Mouse (Mus musculus): ENCODE results near the gene Sbf2. TPM values are rescaled to one million over a fixed set of nuclear protein-coding genes. Genes with fewer than 3 reads are reported as not detected.
"Not testable (repeated sequence)": the region's sequence is repeated elsewhere in the genome, so short reads cannot be mapped to it uniquely, and the experiment has no call there.

The Sbf2 gene
- total and polyA plus RNA-seq, 2 experiments from 2014 or later = 41.0 to 80.1 TPM

GRCm38 (mm10) chr7:110615792-110616191 lies 1.1 kb upstream of the Sbf2 start:
- Histone ChIP-seq H3K9ac (replicated peaks; ENCODE audit: low read length, poor library complexity, severe bottlenecking) (no peak overlapping the region), H3K27ac (ENCODE audit: low read depth, low read length) (no peak overlapping the region), H3K9me3 (ENCODE audit: low read length) (no peaks in the 10 kb centered on the region), H3K27me3 (ENCODE audit: insufficient read depth, low read length) (no peaks in the 10 kb centered on the region), H3K36me3 (ENCODE audit: insufficient read depth, low read length) (no peaks in the 10 kb centered on the region), H3K4me1 (ENCODE audit: insufficient read depth, low read length) (no peaks in the 10 kb centered on the region), H3K4me3 (ENCODE audit: low read depth, low read length) (peak overlapping the region; percentile 98), H3K4me2 (ENCODE audit: low read depth, low read length, poor library complexity, severe bottlenecking) (peak overlapping the region; percentile 58)
- DNase-seq (ENCODE audit: low spot score) (no peak), ATAC-seq (ENCODE audit: low FRiP score) (no peak)
- TF ChIP-seq CTCF (IDR thresholded peaks at IDR 0.05) = no peak
- WGBS = 21% methylated on average over 11 of the region's 11 CpGs

- Histone ChIP-seq H3K4me1 (ENCODE audit: insufficient read depth, low read length) (no peaks in the 10 kb centered on the region), H3K36me3 (ENCODE audit: insufficient read depth, low read length) (no peaks in the 10 kb centered on the region), H3K27me3 (ENCODE audit: insufficient read depth, low read length) (no peaks in the 10 kb centered on the region), H3K27ac (ENCODE audit: low read depth, low read length) (peak overlapping the region; percentile 96), H3K4me2 (ENCODE audit: low read depth, low read length, poor library complexity, severe bottlenecking) (peak overlapping the region; percentile 58), H3K9me3 (ENCODE audit: low read length) (no peaks in the 10 kb centered on the region), H3K9ac (replicated peaks; ENCODE audit: low read length, poor library complexity, severe bottlenecking) (peak overlapping the region; percentile 93), H3K4me3 (ENCODE audit: low read depth, low read length) (peak overlapping the region; percentile 98)
- ATAC-seq (ENCODE audit: low FRiP score) (peak; percentile 9; the same call in 1 of the 2 replicates), DNase-seq (ENCODE audit: low spot score) (peak; percentile 38)
- no peak for TF ChIP-seq CTCF (IDR thresholded peaks at IDR 0.05)
- WGBS = 1% methylated on average over 20 of the region's 20 CpGs
These were observed 469 bp upstream of the Sbf2 start for GRCm38 (mm10) chr7:110615151-110615631.

DNA sequence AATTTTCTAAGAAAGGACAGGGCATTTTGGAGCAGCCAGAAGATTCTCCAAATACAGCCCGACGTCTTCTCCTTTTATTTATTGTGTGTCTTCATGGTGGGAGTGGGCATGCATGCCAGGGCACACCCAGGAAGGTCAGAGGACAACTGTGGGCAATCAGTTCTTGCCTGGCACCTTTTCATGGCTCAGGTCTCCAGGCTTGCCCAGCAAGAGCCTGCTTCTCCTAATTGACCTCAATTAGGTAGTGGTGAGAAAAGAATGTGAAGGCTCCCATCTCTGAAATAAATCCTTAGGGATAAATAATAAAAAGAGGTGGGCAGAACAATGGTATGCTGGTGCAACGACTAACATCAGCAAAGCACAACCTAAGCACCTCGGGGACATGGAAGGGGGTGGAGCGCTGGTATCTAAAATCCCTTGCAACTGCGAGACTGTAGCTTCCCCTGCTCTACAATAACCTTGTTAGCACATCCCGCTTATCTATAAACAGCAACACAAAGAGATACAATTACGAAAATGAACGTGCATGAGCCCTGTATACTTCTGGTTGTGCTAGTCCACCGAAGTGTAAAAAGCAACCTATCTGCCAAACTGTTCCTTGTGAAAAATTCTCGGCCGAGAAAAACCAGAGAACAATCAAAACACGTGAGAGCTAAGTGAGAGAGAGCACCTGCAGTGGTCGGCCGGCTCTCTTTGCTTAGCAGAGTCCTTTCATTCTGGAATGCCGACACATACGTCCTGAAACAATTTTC lies 1.2 kb downstream of the Sbf2 start:
- WGBS = 3% methylated on average over 17 of the region's 17 CpGs
- H3K4me2 ChIP-seq (ENCODE audit: low read depth, low read length, poor library complexity, severe bottlenecking) = peak overlapping the region; percentile 58
- no peak for TF ChIP-seq CTCF (IDR thresholded peaks at IDR 0.05)
- H3K9me3 ChIP-seq (ENCODE audit: low read length) = no peaks in the 10 kb centered on the region
- no peaks in the 10 kb centered on the region for H3K4me1 ChIP-seq (ENCODE audit: insufficient read depth, low read length)
- no peaks in the 10 kb centered on the region for H3K36me3 ChIP-seq (ENCODE audit: insufficient read depth, low read length)
- ATAC-seq (ENCODE audit: low FRiP score) (no peak; the same call in 1 of the 2 replicates), DNase-seq (ENCODE audit: low spot score) (no peak)
- peak overlapping the region; percentile 96 for H3K27ac ChIP-seq (ENCODE audit: low read depth, low read length)
- H3K27me3 ChIP-seq (ENCODE audit: insufficient read depth, low read length) = no peaks in the 10 kb centered on the region
- peak overlapping the region; percentile 98 for H3K4me3 ChIP-seq (ENCODE audit: low read depth, low read length)
- peak overlapping the region; percentile 93 for H3K9ac ChIP-seq (replicated peaks; ENCODE audit: low read length, poor library complexity, severe bottlenecking)

- Histone ChIP-seq H3K4me1 (ENCODE audit: insufficient read depth, low read length) (no peaks in the 10 kb centered on the region), H3K27me3 (ENCODE audit: insufficient read depth, low read length) (no peaks in the 10 kb centered on the region), H3K27ac (ENCODE audit: low read depth, low read length) (no peak overlapping the region), H3K4me3 (ENCODE audit: low read depth, low read length) (no peak overlapping the region), H3K4me2 (ENCODE audit: low read depth, low read length, poor library complexity, severe bottlenecking) (no peak overlapping the region), H3K9ac (replicated peaks; ENCODE audit: low read length, poor library complexity, severe bottlenecking) (no peak overlapping the region), H3K36me3 (ENCODE audit: insufficient read depth, low read length) (no peaks in the 10 kb centered on the region), H3K9me3 (ENCODE audit: low read length) (no peaks in the 10 kb centered on the region)
- peak; percentile 24; the same call in 1 of the 2 replicates for TF ChIP-seq CTCF (IDR thresholded peaks at IDR 0.05)
- no peak for ATAC-seq (ENCODE audit: low FRiP score)
- 100% methylated on average over 1 of the region's 1 CpGs for WGBS
- DNase-seq (ENCODE audit: low spot score) = no peak
These were observed 7.8 kb downstream of the Sbf2 start for GRCm38 (mm10) chr7:110606906-110607305.

- H3K27ac ChIP-seq (ENCODE audit: low read depth, low read length) = no peak overlapping the region
- H3K27me3 ChIP-seq (ENCODE audit: insufficient read depth, low read length) = no peaks in the 10 kb centered on the region
- TF ChIP-seq CTCF (IDR thresholded peaks at IDR 0.05) = no peak
- ATAC-seq (ENCODE audit: low FRiP score) (no peak), DNase-seq (ENCODE audit: low spot score) (no peak)
- H3K9ac ChIP-seq (replicated peaks; ENCODE audit: low read length, poor library complexity, severe bottlenecking) = no peak overlapping the region
- no peaks in the 10 kb centered on the region for H3K36me3 ChIP-seq (ENCODE audit: insufficient read depth, low read length)
- H3K4me1 ChIP-seq (ENCODE audit: insufficient read depth, low read length) = no peaks in the 10 kb centered on the region
- no peak overlapping the region for H3K4me3 ChIP-seq (ENCODE audit: low read depth, low read length)
- H3K9me3 ChIP-seq (ENCODE audit: low read length) = no peaks in the 10 kb centered on the region
- WGBS = 70% methylated on average over 4 of the region's 4 CpGs
- no peak overlapping the region for H3K4me2 ChIP-seq (ENCODE audit: low read depth, low read length, poor library complexity, severe bottlenecking)
These were observed 9.2 kb downstream of the Sbf2 start for GRCm38 (mm10) chr7:110605476-110605875.

GRCm38 (mm10) chr7:110597141-110597540 lies 17.6 kb downstream of the Sbf2 start:
- Histone ChIP-seq H3K4me3 (ENCODE audit: low read depth, low read length) (no peak overlapping the region), H3K27me3 (ENCODE audit: insufficient read depth, low read length) (no peaks in the 10 kb centered on the region), H3K36me3 (ENCODE audit: insufficient read depth, low read length) (no peaks in the 10 kb centered on the region), H3K9me3 (ENCODE audit: low read length) (no peaks in the 10 kb centered on the region), H3K4me1 (ENCODE audit: insufficient read depth, low read length) (no peaks in the 10 kb centered on the region), H3K27ac (ENCODE audit: low read depth, low read length) (no peak overlapping the region), H3K9ac (replicated peaks; ENCODE audit: low read length, poor library complexity, severe bottlenecking) (no peak overlapping the region), H3K4me2 (ENCODE audit: low read depth, low read length, poor library complexity, severe bottlenecking) (no peak overlapping the region)
- DNase-seq (ENCODE audit: low spot score) (no peak), ATAC-seq (ENCODE audit: low FRiP score) (no peak)
- no peak for TF ChIP-seq CTCF (IDR thresholded peaks at IDR 0.05)
- 92% methylated on average over 1 of the region's 1 CpGs for WGBS

- not testable (repeated sequence) for H3K9ac ChIP-seq (replicated peaks; ENCODE audit: low read length, poor library complexity, severe bottlenecking); H3K4me2 ChIP-seq (ENCODE audit: low read depth, low read length, poor library complexity, severe bottlenecking); DNase-seq (ENCODE audit: low spot score); H3K36me3 ChIP-seq (ENCODE audit: insufficient read depth, low read length); H3K9me3 ChIP-seq (ENCODE audit: low read length); ATAC-seq (ENCODE audit: low FRiP score); H3K4me3 ChIP-seq (ENCODE audit: low read depth, low read length); H3K4me1 ChIP-seq (ENCODE audit: insufficient read depth, low read length); H3K27me3 ChIP-seq (ENCODE audit: insufficient read depth, low read length); H3K27ac ChIP-seq (ENCODE audit: low read depth, low read length)
- 95% methylated on average over 3 of the region's 3 CpGs for WGBS
These were observed 20.7 kb downstream of the Sbf2 start for GRCm38 (mm10) chr7:110593991-110594390.

Measured in midbrain, postnatal 0 days (tissue).